Mouse (Mus musculus) liver, embryonic 14.5 days (tissue): ENCODE data around the gene N4bp2l1.

Experiments
- CTCF ChIP-seq: IDR thresholded peaks from 2 replicates; pipeline ENCODE4 v1.5.1; 2016; ENCODE audit warnings: antibody characterized with exemption, low read depth, control low read depth
- EP300 ChIP-seq: IDR thresholded peaks from 2 replicates; pipeline ENCODE4 v1.6.1; 2016; ENCODE audit warnings: antibody characterized with exemption, low read depth

GRCm38 (mm10) chr5:150560851-150561250 is 36.1 kb downstream of the N4bp2l1 start:
- TF ChIP-seq CTCF (no peak), EP300 (no peak)
